Mouse (Mus musculus) brown adipose tissue, adult 24 weeks (tissue): ENCODE measurements around the gene Rab7. TPM values are rescaled to one million over a fixed set of nuclear protein-coding genes. Genes with fewer than 3 reads are reported as not detected.

Source experiments
- H3K27ac ChIP-seq: fragments of 200-500 bp; replicated peaks from 2 replicates; pipeline ENCODE4 v1.5.1; 2012; ENCODE audit warnings: low read depth, mild to moderate bottlenecking, low read length
- H3K4me1 ChIP-seq: fragments of 200-500 bp; 2 replicates; pipeline ENCODE4 v1.6.1; 2012; ENCODE audit warnings: low read length, mixed read lengths; ENCODE audit not compliant: control insufficient read depth, insufficient read depth, insufficient read length
- H3K4me3 ChIP-seq: fragments of 200-500 bp; 2 replicates; pipeline ENCODE4 v1.5.1; 2012; ENCODE audit warnings: low read depth, mild to moderate bottlenecking, low read length, moderate library complexity; ENCODE audit not compliant: insufficient read depth
- polyA plus RNA-seq: library from polyadenylated mRNA; stranded (reverse); fragments of >200 nt; gene quantifications from 2 replicates; pipeline ENCODE4 v1.2.4, GENCODE M21; 2012; ENCODE audit not compliant: missing spikeins, insufficient read depth, insufficient read length

Rab7 gene
- polyA plus RNA-seq = 202 and 234 TPM in 2 replicates

DNA sequence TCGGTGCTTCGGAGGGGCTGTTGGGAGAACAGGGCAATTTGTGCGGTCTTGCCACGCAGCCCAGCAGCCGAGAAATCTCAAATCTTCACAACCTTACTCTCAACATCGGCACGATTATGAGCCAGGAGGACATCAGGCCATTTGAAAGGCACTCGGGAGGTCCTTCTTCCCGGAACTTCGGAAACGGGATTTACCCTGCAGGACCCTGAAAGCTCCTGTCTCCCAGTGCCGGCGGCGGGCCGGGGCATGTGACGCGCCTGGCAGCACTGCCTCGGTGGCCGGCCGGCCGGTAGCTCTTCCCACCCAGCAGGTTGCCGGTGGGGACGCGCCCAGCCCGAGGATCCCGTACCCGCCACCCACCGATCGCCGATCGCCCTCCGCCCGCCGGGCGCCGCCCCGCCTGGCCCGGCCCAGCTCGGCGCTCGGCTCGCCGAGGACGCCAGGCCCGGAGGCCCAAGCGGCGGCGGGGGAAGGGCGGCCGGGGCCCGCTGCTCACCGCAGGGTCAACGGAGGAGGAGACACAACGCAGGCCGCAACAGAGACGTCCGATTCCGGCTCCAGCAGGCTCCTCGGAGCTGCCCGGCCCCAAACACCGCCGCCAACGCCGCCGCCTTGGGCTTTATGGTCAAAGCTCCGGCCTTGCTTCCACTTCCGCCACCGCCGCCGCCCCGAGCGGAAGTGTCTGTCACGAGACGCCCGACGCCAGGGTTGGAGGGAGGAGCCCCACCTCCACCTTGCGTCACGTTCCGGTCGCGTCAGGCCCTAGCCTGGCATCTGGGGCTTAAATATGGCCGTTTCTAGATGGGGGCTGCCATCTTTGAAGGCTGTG is at the start of gene Rab7:
Gene Rab7, minus strand, starts transcription at position 694 of the 829 bp plus-strand sequence.
- H3K4me1 ChIP-seq = peaks cover 16% of the 10 kb centered on the region

DNA sequence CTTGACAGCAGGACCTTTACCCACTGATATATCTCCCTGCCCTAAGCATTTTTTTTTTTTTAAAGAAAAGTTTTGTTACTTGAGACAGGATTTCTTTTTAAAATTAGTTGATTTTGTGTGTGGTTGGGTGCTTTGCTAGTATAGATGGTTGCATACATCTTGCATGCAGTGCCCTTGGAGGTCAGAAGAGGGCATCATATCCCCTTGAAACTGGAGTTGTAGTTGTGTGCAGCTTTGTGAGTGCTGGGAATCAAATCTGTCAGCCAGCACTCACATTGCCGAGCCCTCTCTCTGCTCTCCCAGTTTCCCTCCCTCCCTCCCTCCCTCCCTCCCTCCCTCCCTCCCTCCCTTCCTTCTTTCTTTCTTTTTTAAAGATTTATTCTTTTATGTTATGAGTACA is 43.9 kb upstream of the Rab7 start:
- peaks cover 2% of the 10 kb centered on the region for H3K4me1 ChIP-seq

More for the DNA sequence above, at the start of gene Rab7:
- Histone ChIP-seq H3K4me3 (peak within 1 kb of the TSS; percentile 99), H3K27ac (peak within 1 kb of the TSS; percentile 85)

DNA sequence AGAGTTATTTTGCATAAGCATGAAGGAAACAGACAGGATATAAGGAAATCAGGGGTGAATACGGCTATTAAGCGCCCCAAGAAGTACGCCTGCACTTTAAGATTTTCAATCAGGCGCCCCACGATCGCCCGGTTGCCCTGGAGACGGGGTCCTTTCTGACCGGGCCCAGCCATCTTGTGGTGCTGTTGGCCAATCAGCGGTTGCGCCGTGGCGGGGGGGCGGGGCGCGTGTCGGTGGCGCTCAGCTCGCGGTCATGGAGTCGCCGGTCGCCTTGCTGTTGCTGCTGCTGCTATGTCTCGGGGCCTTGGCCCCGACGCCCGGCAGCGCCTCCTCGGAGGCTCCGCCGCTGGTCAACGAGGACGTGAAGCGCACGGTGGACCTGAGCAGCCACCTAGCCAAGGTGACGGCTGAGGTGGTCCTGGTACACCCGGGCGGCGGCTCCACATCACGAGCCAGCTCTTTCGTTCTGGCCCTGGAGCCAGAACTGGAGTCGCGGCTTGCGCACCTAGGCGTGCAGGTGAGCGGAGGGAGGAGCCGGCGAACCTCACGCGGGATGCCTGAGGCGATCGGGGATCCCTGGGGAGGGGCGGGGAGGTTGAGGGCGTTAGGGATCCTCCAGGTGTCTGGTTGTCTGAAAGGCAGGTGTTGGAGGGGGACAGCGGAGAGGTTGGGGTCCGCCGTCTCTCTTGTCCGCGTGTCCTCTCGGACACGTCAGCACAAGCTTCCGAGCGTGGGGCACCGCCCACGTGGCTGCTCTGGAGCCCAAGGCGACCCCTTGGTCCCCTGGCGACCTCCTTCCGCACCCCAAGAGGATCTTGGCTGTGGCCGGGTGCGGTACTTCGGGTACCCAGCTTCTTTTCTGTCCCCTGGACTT is 39.4 kb upstream of the Rab7 start, which contains the start of gene Rpn1:
Gene Rpn1, plus strand, starts transcription at position 205 of the 874 bp plus-strand sequence.
- Histone ChIP-seq H3K4me1 (peaks cover 4% of the 10 kb centered on the region), H3K4me3 (peak within 1 kb of the TSS; percentile 99), H3K27ac (no peak within 1 kb of the TSS; the same call in 1 of the 2 replicates)

More for the DNA sequence above, 43.9 kb upstream of the Rab7 start:
- Histone ChIP-seq H3K4me3 (no peak overlapping the region), H3K27ac (no peak overlapping the region)

DNA sequence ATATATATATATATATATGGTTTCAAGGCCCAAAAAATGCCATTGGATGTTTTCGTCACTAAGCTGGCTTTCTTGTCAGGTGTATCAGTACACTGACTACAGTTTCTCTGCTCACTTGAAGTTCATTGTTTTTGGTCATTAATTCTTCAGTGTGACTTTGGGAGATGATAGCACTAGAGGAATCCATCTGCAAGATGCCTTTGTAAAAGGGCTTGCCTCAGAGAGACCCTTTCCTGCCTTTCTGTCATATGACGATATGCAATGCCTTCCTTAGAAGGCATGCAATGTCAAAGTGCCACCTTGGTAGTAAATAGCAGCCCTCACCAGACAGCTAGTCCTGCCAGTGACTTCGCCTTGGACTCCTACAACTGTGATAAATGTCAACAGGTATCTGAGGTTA is 38.6 kb upstream of the Rab7 start:
- H3K27ac ChIP-seq = no peak overlapping the region; the same call in 1 of the 2 replicates
- no peak overlapping the region for H3K4me3 ChIP-seq

DNA sequence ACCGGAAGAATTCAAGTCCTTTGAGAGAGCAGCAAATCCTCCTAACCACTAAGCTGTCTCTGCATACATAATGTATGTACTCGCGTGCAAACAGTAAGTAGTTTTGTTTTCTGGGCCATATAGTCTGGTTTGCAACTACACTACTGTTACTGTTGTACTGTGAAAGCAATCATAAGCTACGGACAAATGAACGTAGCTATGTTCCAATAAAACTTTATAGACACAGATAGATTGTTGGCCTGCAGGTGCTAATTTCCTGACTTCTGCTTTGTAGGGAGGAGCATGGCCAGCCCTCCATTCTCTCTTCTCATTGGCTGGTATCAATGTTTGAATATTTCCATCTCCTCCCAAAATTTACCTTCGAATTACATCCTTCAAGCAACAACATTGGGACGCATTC is 38.0 kb upstream of the Rab7 start:
- no peak overlapping the region for H3K4me3 ChIP-seq
- H3K27ac ChIP-seq = no peak overlapping the region
- H3K4me1 ChIP-seq = peaks cover 4% of the 10 kb centered on the region

More for the DNA sequence above, 38.6 kb upstream of the Rab7 start:
- H3K4me1 ChIP-seq = peaks cover 4% of the 10 kb centered on the region

DNA sequence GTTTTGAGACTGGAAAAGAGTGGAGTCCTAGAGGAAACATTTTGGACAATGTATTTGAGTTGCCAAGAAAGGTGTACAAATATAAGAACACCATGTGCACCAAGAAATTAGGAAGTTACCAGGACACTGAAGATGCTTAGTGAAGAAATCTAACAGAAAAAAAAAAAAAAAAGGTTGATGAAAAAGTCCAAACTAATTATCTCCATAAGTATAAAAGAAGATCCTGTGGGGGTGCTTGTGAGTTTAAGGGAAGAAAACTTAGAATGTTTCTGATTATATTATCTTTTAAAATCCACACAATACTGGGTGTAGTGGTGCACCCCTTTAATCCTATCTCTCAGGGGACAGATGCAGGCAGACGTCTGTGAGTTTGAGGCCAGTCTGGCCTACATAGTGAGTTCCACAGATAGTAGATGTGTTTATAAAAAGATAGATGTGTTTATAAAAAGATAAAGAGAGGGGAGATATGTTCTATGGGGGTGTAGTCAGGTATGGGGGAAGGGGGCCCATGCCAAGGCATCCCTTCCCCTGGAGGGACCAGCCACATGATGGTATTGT is 31.0 kb upstream of the Rab7 start:
- Histone ChIP-seq H3K4me1 (no peaks in the 10 kb centered on the region; the same call in 1 of the 2 replicates), H3K27ac (no peak overlapping the region), H3K4me3 (no peak overlapping the region)

DNA sequence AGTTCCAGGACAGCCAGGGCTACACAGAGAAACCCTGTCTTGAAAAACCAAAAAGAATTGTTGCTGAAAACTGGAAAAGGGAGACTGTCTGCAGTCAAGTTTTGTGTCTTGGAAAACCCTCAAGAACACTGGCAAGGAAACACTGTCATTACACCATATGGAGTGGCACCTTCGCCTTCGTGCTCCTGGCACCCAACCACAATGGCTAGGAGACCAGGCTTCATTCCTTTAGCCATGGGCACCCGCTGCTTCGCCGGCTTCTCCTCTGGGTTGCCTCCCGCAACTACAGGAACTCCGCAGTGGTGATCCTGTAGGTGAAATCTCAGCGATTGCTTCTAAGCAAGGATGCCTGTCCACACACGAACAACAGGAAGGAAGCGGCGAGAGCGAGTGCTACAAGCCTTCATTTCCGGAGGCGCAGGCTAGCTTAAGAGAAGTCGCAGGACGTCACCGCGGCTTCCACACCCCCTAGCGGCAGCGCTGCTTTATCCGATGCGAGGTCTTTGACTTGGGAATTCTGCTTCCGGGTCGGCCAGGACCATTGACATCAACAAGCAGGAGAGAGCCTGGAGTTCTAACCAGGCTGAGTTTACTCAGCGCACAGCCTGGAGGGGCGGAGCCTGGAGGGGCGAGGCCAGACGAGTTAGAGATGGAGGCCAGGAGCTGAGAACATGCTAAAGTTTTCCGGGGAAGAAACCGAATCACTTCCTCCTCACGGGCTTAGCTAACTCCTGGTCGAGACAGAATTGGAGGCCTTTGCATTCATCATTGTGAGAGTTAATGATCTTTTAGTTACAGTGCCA is 29.9 kb upstream of the Rab7 start:
- Histone ChIP-seq H3K4me1 (no peaks in the 10 kb centered on the region; the same call in 1 of the 2 replicates), H3K27ac (peak overlapping the region; percentile 76), H3K4me3 (peak overlapping the region; percentile 65)

DNA sequence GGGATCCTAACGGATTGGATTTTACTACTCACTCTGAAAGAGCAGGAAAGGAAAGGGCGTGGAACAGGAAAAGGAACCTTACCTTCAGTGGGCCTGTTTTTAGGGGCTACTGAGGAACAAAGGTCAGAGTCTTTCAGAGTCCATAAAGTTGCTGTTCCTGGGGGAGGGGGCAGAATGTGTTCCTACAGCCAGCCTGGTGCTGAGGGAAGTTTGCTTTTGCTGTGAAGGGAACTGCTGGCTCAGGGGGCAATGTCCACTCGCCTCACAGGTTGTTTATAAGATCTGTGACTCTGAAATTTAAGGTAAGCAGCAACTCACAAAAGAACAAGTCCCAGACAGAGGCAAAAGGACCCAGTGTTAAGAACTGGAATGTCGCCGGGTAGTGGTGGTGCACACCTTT is 26.1 kb upstream of the Rab7 start:
- Histone ChIP-seq H3K4me3 (no peak overlapping the region), H3K4me1 (no peaks in the 10 kb centered on the region; the same call in 1 of the 2 replicates), H3K27ac (peak overlapping the region; percentile 85)

DNA sequence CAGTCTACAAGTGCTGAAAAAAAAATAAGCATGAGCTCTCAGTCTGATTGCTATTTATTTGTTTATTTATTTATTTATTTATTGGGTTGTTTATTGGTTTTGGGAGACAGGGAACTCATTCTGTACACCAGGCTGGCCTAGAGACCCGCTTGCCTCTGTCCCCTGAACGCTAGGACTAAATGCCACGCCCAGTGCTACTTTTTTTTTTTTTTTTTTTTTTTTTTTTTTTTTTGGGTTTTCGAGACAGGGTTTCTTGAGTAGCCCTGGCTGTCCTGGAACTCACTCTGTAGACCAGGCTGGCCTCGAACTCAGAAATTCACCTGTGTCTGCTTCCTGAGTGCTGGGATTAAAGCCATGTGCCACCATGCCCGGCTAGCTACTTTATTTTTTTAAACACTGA is 25.4 kb upstream of the Rab7 start:
- peak overlapping the region; percentile 85 for H3K27ac ChIP-seq
- H3K4me1 ChIP-seq = no peaks in the 10 kb centered on the region; the same call in 1 of the 2 replicates
- no peak overlapping the region for H3K4me3 ChIP-seq

DNA sequence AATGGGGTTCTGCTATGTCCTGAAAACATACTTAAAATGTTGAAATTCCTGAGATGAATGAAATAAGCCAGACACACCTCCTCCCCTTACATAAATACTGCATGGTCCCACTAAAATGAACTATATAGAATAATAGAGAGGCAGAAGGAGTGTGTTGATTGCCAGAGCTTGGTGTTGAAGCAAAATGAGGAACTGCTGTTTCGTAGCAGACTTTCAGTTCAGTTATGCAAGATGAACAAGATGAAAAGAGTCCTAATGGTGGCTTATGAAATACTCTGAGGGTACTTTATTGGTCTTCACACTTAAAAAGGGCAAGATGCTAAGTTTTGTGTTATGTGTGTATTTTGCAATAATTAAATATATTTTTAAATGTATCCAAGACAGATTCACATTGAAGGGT is 23.7 kb upstream of the Rab7 start:
- Histone ChIP-seq H3K4me3 (no peak overlapping the region), H3K4me1 (peaks cover 9% of the 10 kb centered on the region), H3K27ac (no peak overlapping the region)

DNA sequence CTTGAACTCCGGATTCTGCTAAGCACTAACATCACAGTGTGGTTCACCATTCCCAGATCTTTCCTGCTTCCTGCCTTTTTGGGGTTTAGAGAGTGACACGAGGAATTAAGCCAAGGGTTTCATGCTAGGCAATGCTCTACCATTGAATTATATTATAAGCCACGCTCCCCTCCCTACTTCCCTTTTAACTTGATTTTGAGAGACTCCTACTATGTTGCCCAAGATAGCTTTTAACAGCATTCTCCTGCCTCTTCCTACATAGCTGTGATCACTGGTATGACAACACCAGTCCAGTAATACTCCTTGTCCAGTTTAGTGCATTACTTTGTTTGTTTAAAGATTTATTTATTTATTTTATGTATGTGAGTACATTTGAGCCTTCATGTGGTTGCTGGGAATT is 22.7 kb upstream of the Rab7 start:
- Histone ChIP-seq H3K27ac (no peak overlapping the region), H3K4me3 (no peak overlapping the region), H3K4me1 (peaks cover 9% of the 10 kb centered on the region)

DNA sequence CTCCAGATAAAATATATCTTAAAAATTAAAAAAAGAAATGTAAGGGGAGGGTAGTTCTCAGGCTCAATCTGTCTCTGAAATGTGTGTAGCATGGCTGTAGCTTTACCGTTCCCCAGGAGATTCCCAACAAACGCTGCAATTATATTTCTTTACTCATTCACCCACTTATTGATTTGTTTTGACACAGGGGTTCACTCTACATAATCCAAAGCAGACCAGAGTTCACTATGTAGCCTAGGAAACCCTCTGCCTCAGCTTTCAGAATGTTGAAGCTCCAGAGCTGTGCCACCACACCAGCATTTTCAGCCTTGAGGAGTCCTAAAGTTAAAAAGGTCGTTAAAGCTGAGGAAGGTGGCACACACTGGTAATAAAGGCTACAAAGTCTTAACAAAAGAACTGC is 20.9 kb upstream of the Rab7 start:
- Histone ChIP-seq H3K27ac (no peak overlapping the region), H3K4me3 (no peak overlapping the region), H3K4me1 (peaks cover 9% of the 10 kb centered on the region)

DNA sequence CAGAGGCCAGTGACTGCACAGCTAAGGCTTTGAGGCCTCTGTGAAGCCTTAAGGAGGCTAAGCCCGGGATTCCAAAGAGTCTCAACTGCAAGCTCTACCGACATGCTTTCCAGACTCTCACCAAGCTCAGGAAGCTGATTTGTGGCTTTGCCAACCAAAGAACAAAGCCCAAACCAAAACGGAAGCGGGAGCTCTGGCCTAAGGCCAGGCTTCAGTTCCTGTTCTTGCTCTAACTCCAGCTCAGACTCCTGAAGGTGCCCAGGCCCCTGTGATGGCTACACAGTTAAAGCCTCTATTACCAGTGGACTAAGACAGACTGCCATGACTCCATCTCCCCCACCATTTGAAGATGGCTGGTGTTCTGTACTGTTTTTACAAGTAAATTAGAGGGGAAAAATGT is 20.0 kb upstream of the Rab7 start:
- Histone ChIP-seq H3K4me1 (peaks cover 9% of the 10 kb centered on the region), H3K27ac (peak overlapping the region; percentile 64), H3K4me3 (no peak overlapping the region)

DNA sequence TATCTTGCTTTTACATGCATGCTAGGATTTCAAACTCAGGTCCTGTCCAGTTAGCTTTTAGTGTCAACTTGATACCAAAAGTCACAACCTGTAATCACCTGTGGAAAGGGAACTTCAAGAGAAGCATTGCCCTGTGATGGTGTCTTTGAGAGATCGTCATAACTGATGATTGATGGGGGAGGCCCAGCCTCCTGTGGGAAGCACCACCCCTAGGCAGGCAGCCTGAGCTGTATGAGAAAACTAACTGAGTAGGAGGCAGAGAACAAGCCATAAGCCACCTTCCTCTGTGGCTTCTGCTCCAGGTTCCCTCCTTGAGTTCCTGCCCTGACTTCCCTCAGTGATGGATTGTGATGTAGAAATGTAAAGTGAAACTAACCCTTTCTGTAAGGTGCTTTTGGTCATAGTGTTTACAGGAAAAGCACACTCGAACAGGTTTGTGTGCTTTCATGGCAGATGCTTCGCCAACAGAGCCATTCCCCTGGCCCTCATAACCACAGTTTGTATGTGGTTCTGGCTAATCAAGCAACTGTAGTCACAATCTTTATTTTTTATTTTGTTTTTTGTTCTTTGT is 19.1 kb upstream of the Rab7 start:
- Histone ChIP-seq H3K4me1 (peaks cover 9% of the 10 kb centered on the region), H3K4me3 (no peak overlapping the region), H3K27ac (peak overlapping the region; percentile 19; the same call in 1 of the 2 replicates)
